Mouse (Mus musculus) MEL (cell line): ENCODE measurements at regions not wholly inside any gene's neighbourhood (a gene's known extent, or its start where the extent isn't known, plus 50 kb on each side); places are given as distances from the start of the nearest gene placed in this dataset.

Experiments
- CHD1 ChIP-seq: IDR thresholded peaks from 2 replicates; pipeline ENCODE4 v1.6.1; 2012; ENCODE audit warnings: low read depth, mild to moderate bottlenecking, inconsistent platforms, low read length, improper control_type of control experiment
- CTCF ChIP-seq, 3 experiments: IDR thresholded peaks in 2 of 3; conservative IDR thresholded peaks in 1 of 3; 2 replicates each; pipeline ENCODE4 v1.5.1; 2011 to 2012; ENCODE audit warnings: low read length in 3 of 3, low read depth in 2 of 3, mild to moderate bottlenecking in 2 of 3, improper control_type of control experiment in 1 of 3, inconsistent platforms in 1 of 3, mixed read lengths in 1 of 3, moderate library complexity in 1 of 3; ENCODE audit not compliant: control insufficient read depth in 1 of 3, insufficient read depth in 1 of 3, poor library complexity in 1 of 3, severe bottlenecking in 1 of 3
- EP300 ChIP-seq, 2 experiments: IDR thresholded peaks; 2 replicates each; pipeline ENCODE4 v1.6.1; 2011; ENCODE audit warnings: improper control_type of control experiment in 2 of 2, low read length in 2 of 2, low read depth in 1 of 2, mild to moderate bottlenecking in 1 of 2
- GATA1 ChIP-seq: IDR thresholded peaks from 2 replicates; pipeline ENCODE4 v1.6.1; 2011; ENCODE audit warnings: low read depth, low read length, improper control_type of control experiment
- HCFC1 ChIP-seq: IDR thresholded peaks from 2 replicates; pipeline ENCODE4 v1.6.1; 2012; ENCODE audit warnings: low read depth, mild to moderate bottlenecking, inconsistent platforms, low read length, improper control_type of control experiment, moderate library complexity
- MAX ChIP-seq: IDR thresholded peaks from 2 replicates; pipeline ENCODE4 v1.6.1; 2011; ENCODE audit warnings: low read length, improper control_type of control experiment
- NELFE ChIP-seq: IDR thresholded peaks from 2 replicates; pipeline ENCODE4 v1.6.1; 2011; ENCODE audit warnings: low read depth, low read length, improper control_type of control experiment
- POLR2A ChIP-seq, 2 experiments: IDR thresholded peaks; 2 replicates each; pipeline ENCODE4 v1.6.1; 2011 to 2012; ENCODE audit warnings: low read length in 2 of 2, mild to moderate bottlenecking in 2 of 2, control low read depth in 1 of 2, improper control_type of control experiment in 1 of 2, low read depth in 1 of 2, moderate library complexity in 1 of 2; ENCODE audit not compliant: control insufficient read depth in 1 of 2, insufficient read depth in 1 of 2, poor library complexity in 1 of 2
- RAD21 ChIP-seq: IDR thresholded peaks from 2 replicates; pipeline ENCODE4 v1.6.1; 2011; ENCODE audit warnings: mild to moderate bottlenecking, low read depth, low read length, improper control_type of control experiment
- RCOR1 ChIP-seq: IDR thresholded peaks from 2 replicates; pipeline ENCODE4 v1.6.1; 2012; ENCODE audit warnings: low read depth, mild to moderate bottlenecking, inconsistent platforms, low read length, improper control_type of control experiment
- USF1 ChIP-seq: IDR thresholded peaks from 2 replicates; pipeline ENCODE4 v1.6.1; 2014; ENCODE audit warnings: low read depth, mild to moderate bottlenecking, inconsistent platforms, low read length, improper control_type of control experiment, moderate library complexity
- ZC3H11A ChIP-seq: IDR thresholded peaks from 2 replicates; pipeline ENCODE4 v1.6.1; 2012; ENCODE audit warnings: low read depth, mild to moderate bottlenecking, inconsistent platforms, low read length, improper control_type of control experiment
- ZKSCAN1 ChIP-seq: IDR thresholded peaks from 2 replicates; pipeline ENCODE4 v1.6.1; 2012; ENCODE audit warnings: low read depth, mild to moderate bottlenecking, inconsistent platforms, low read length, improper control_type of control experiment, moderate library complexity
- ZNF384 ChIP-seq: IDR thresholded peaks from 2 replicates; pipeline ENCODE4 v1.6.1; 2012; ENCODE audit warnings: low read depth, mild to moderate bottlenecking, inconsistent platforms, low read length, improper control_type of control experiment

GRCm38 (mm10) chr8:104009306-104009705 lies 92.1 kb upstream of the Cdh5 start:
- no peak for TF ChIP-seq CTCF (IDR thresholded peaks at IDR 0.05 in 2 of 3, conservative IDR thresholded peaks at IDR 0.05 in 1 of 3; ENCODE audit: control insufficient read depth in 1 of 3, insufficient read depth in 1 of 3, low read depth in 2 of 3, low read length in 3 of 3, poor library complexity in 1 of 3, severe bottlenecking in 1 of 3)
- no peak for TF ChIP-seq ZNF384
- no peak for TF ChIP-seq USF1
- TF ChIP-seq POLR2A (IDR thresholded peaks at IDR 0.05; ENCODE audit: control insufficient read depth in 1 of 2, insufficient read depth in 1 of 2, low read depth in 1 of 2, low read length in 2 of 2, poor library complexity in 1 of 2): no peak
- no peak for TF ChIP-seq RAD21
- no peak for TF ChIP-seq EP300 (IDR thresholded peaks at IDR 0.05; ENCODE audit: low read depth in 1 of 2, low read length in 2 of 2)
- no peak for TF ChIP-seq NELFE
- TF ChIP-seq ZC3H11A: no peak
- TF ChIP-seq GATA1: no peak
- TF ChIP-seq CHD1: no peak
- no peak for TF ChIP-seq MAX
- TF ChIP-seq RCOR1: no peak
- TF ChIP-seq ZKSCAN1: no peak
- no peak for TF ChIP-seq HCFC1
